Mouse (Mus musculus) adrenal gland, adult (tissue): Measurements from ENCODE around the gene Gm17268.

Experiments used
- DNase-seq, 2 experiments: peaks; one replicate each; pipeline ENCODE4 v3.0.0; 2022 to 2023; ENCODE audit warnings: low spot score in 1 of 2; ENCODE audit not compliant: inconsistent age in 2 of 2

The Gm17268 gene

GRCm38 (mm10) chr11:82038535-82038934, at the start of gene Gm17268:
Gene Gm17268, minus strand, starts transcription at chr11:82038562.
- DNase-seq = no peak

DNA sequence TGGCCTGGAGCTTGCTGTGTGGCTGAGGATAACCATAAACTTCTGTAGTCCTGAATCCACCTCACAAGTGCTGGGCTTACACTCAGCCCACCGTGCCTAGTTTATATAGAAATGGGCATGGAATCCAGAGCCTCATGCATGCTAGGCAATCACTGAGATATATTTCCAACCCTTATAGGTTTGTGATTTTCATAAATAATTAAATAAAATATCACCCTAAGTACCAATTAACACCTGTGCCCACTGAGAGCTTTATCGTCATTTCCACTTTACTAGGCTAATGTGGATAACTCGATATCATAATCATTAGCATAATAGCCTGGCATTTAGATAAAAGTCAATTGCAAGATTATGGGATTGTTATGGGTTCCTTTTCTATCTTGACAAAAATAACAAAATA, 46.0 kb upstream of the Gm17268 start:
- DNase-seq = no peak

GRCm38 (mm10) chr11:82080865-82081264, 42.5 kb upstream of the Gm17268 start:
- peak in 1 of 2 experiments; percentile 31 for DNase-seq

- DNase-seq = no peak
These were observed 39.9 kb upstream of the Gm17268 start for GRCm38 (mm10) chr11:82078136-82078730.

DNA sequence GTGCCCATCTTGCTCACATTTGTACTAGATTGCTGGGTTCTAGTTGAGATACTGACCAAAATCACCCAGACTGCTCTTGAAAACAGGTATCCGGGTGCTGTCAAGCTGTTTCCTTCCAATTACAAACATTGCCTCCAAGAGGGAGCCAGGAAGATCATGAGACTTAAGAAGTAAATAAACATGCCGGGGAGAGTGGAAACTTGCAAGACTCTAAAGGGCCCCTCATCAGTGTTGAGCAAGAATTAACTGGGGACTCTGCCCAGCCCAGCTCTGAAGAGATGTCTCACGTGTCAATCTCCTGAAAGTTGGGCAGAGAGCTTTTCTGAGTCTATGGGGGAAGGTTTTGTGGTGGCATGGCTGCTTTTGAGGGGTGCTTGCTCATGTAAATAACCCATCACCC, 38.7 kb upstream of the Gm17268 start:
- DNase-seq = no peak

GRCm38 (mm10) chr11:82073686-82074085, 35.3 kb upstream of the Gm17268 start:
- DNase-seq = no peak

GRCm38 (mm10) chr11:82072984-82073383, 34.6 kb upstream of the Gm17268 start:
- DNase-seq = no peak

DNA sequence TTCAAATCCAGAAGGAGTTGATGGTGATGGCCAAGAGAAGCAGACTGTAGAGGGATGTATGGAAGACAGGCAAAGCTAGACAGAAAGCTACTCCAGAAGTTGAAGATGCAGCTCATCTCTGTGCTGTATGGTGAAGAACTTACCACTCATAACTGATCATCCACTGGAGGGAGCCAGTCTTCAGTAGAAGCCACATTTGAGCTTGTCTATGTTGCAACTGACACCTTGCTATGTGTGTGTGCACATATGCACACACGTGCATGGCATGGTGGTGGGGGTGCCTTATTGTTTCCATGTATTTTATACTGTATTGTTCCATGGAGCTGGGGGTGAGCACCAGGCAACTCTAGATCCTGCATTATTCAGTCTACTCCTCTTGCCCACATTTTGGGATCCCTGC, 34.0 kb upstream of the Gm17268 start:
- peak in 1 of 2 experiments; percentile 45 for DNase-seq

GRCm38 (mm10) chr11:82071076-82071475, 32.7 kb upstream of the Gm17268 start:
- DNase-seq = no peak

DNA sequence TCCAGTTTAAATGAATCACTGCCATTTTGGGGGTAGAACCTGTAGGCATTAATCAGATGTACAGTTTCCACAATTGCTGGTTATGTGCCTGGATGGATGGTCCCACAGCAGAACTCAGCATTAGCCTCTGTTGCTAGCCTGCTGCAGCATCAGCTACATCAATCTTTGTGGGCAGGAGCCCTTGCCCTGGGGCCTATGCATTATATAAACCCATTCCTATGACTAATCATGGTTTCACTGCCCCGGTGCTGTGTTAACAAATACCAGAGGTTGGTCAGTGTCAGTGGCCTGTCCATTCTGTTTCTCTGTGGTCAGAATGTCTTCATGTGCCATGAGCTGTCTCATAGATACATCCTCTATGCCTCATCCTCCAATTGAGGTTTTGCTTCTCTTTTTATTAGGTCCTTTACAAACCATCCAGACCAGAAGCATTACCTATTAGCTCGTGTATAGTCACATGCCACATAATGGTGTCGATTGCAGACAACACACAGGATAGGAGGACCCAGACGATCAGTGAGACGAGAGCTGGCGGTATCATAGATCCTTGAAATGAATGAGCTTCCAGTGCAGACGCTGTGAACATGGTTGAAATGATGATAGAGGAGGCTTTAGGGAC, 28.7 kb upstream of the Gm17268 start:
- DNase-seq = no peak

- DNase-seq = peak in 1 of 2 experiments; percentile 45
These were observed 25.1 kb upstream of the Gm17268 start for GRCm38 (mm10) chr11:82063454-82063853.

DNA sequence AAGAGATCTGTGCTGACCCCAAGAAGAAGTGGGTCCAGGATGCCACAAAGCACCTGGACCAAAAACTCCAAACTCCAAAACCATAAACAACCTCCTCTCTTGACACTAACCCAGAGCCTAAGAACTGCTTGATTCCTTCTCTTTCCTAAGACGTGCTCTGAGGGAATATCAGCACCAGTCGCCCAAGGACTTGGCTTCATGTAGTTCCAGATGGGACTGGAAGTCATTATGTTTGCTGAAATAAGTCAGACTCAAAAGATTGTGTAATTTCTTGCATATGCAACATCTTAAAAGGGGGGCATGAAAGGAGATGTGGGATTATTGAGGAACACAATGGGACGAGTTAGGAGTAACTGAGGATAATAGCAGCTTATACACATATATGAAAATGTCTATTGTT, 23.9 kb upstream of the Gm17268 start:
- DNase-seq = no peak

- DNase-seq = no peak
These were observed 19.3 kb upstream of the Gm17268 start, which contains the start of gene Ccl11 for GRCm38 (mm10) chr11:82057646-82058045. Gene Ccl11, plus strand, starts transcription at chr11:82057823.

- DNase-seq = no peak
These were observed 15.5 kb upstream of the Gm17268 start for GRCm38 (mm10) chr11:82053849-82054248.

DNA sequence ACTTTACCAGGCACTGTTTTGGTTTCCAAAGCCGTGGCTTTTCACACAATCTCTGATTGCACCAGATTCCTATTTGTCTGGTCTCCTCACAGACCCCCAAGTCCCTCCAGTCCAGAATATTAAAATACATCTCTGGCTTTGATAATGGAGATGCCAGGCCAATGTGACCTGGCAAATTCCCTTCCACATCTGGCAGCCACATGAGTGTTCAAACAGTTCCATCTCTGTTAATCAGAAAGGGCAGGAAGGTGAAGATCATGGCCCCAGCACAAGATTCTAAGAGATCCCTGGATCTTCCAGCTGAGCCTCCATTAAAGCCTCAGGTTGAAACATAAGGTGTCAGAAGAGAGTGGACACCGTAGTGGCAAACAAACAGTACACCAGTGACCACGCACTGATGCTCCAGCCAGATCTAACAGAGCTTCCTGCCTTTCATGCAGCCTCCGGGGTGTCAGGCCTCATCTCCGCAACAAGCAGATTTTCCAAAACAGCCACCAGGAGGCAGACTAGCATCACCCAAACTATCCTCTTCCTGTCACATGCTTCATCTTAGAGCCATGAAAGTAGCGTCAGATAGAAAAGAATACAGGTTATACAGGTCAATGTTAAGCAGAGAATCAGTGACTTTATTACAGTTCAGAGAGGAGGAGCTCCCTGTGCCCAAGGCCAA, 9.5 kb upstream of the Gm17268 start:
- peak; percentile 47 to 83 for DNase-seq

DNA sequence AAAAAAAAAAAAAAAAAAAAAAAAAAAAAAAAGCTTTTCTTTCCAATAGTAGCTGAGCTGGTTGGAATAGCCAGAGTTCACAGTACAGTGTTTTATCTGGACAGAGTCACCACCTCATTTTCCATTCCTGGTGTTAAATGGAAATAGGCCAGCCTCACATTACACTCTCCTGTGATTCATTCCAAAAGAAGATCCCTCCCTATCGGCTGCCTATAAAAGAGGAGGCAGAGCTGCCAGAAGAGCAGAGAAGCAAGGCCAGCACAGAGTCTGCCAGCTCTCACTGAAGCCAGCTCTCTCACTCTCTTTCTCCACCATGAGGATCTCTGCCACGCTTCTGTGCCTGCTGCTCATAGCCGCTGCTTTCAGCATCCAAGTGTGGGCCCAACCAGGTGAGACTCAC, 7.1 kb upstream of the Gm17268 start, which contains the start of gene Ccl7:
Gene Ccl7 (plus strand): TSS at position 242 of the 400 bp plus-strand sequence.
- DNase-seq = peak; percentile 62 to 86

- no peak for DNase-seq
These were observed 3.3 kb upstream of the Gm17268 start for GRCm38 (mm10) chr11:82041671-82042080.

GRCm38 (mm10) chr11:82039132-82039660, 834 bp upstream of the Gm17268 start:
- DNase-seq = no peak

GRCm38 (mm10) chr11:82035857-82036256, 2.5 kb downstream of the Gm17268 start:
- DNase-seq = no peak

DNA sequence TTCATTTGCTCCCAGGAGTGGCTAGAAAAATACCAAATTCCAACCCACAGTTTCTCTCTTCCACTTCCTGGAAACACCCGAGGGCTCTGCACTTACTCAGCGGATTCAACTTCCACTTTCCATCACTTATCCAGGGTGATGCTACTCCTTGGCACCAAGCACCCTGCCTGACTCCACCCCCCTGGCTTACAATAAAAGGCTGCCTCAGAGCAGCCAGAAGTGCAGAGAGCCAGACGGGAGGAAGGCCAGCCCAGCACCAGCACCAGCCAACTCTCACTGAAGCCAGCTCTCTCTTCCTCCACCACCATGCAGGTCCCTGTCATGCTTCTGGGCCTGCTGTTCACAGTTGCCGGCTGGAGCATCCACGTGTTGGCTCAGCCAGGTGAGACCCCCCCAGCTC, 3.0 kb downstream of the Gm17268 start, which contains the start of gene Ccl2:
Gene Ccl2 (plus strand): TSS at position 216 of the 400 bp plus-strand sequence.
- peak; percentile 70 to 88 for DNase-seq

- no peak for DNase-seq
These were observed 3.9 kb downstream of the Gm17268 start for GRCm38 (mm10) chr11:82034446-82034845.
